Mouse (Mus musculus) left cerebral cortex, postnatal 36 days (tissue): ENCODE measurements at regions not wholly inside any gene's neighbourhood (a gene's known extent, or its start where the extent isn't known, plus 50 kb on each side); places are given as distances from the start of the nearest gene placed in this dataset.
A peak's percentile ranks its signal among the peaks of the same experiment; 100 is the strongest.
"Not testable (repeated sequence)": the region's sequence is repeated elsewhere in the genome, so short reads cannot be mapped to it uniquely, and the experiment has no call there.

Experiments used
- DNase-seq, 2 experiments: peaks; one replicate each; pipeline ENCODE4 v3.0.0; 2021 to 2022; ENCODE audit warnings: low spot score in 2 of 2, mixed read lengths in 1 of 2
- intact Hi-C: fragments of 180-260 bp; cut with DNase I; formaldehyde crosslinking; loops from one replicate; pipeline ENCODE4 v1.15.1; 2025

GRCm38 (mm10) chr4:89621260-89621659, 58.0 kb upstream of the Dmrta1 start:
- DNase-seq = peak in 1 of 2 experiments; percentile 4

GRCm38 (mm10) chr4:89604721-89605120, 74.5 kb upstream of the Dmrta1 start:
- intact Hi-C loops = no loop called here

More at GRCm38 (mm10) chr4:89621260-89621659, 58.0 kb upstream of the Dmrta1 start:
- intact Hi-C loops = no loop called here

GRCm38 (mm10) chr4:89575529-89575928, 103.7 kb upstream of the Dmrta1 start:
- intact Hi-C loops = loop anchor here (5.0 kb wide), 1 partner anchor 117 kb away; no protein-coding TSS in a partner anchor
- DNase-seq = peak; percentile 25 to 49

More at GRCm38 (mm10) chr4:89604721-89605120, 74.5 kb upstream of the Dmrta1 start:
- no peak for DNase-seq

- intact Hi-C loops = no loop called here
Measured at GRCm38 (mm10) chr4:89554711-89555466, 124.3 kb upstream of the Dmrta1 start.

GRCm38 (mm10) chr4:89552556-89552955, 126.7 kb upstream of the Dmrta1 start:
- DNase-seq = no peak
- intact Hi-C loops = no loop called here

More at GRCm38 (mm10) chr4:89554711-89555466, 124.3 kb upstream of the Dmrta1 start:
- no peak for DNase-seq

GRCm38 (mm10) chr4:89550515-89550914, 128.7 kb upstream of the Dmrta1 start:
- no peak for DNase-seq
- intact Hi-C loops = no loop called here

- peak in 1 of 2 experiments; percentile 16 for DNase-seq
- intact Hi-C loops = no loop called here
Measured at GRCm38 (mm10) chr4:89532462-89532861, 146.8 kb upstream of the Dmrta1 start.

- intact Hi-C loops = no loop called here
- no peak for DNase-seq
Measured at GRCm38 (mm10) chr4:89530050-89530911, 149.0 kb upstream of the Dmrta1 start.

- DNase-seq = no peak
- intact Hi-C loops = loop anchor here (5.0 to 10.0 kb wide), 2 partner anchors 236 to 653 kb away; partner anchors contain the start of gene Cdkn2a
Measured at GRCm38 (mm10) chr4:89527966-89528365, 151.3 kb upstream of the Dmrta1 start.

GRCm38 (mm10) chr4:89527326-89527725, 151.9 kb upstream of the Dmrta1 start:
- intact Hi-C loops = loop anchor here (5.0 to 10.0 kb wide), 2 partner anchors 235 to 653 kb away; partner anchors contain the start of gene Cdkn2a
- DNase-seq = no peak

- intact Hi-C loops = loop anchor here (5.0 to 10.0 kb wide), 2 partner anchors 233 to 651 kb away; partner anchors contain the start of gene Cdkn2a
- DNase-seq = not testable (repeated sequence)
Measured at GRCm38 (mm10) chr4:89525525-89525924, 153.7 kb upstream of the Dmrta1 start.

GRCm38 (mm10) chr4:89524260-89525200, 154.7 kb upstream of the Dmrta1 start:
- intact Hi-C loops = loop anchor here (1.0 to 10.0 kb wide), 3 partner anchors 232 to 650 kb away; partner anchors contain the start of gene Cdkn2a
- DNase-seq = peak; percentile 27 to 41

- intact Hi-C loops = loop anchor here (1.0 to 10.0 kb wide), 2 partner anchors 378 to 649 kb away; no protein-coding TSS in a partner anchor
- no peak for DNase-seq
Measured at GRCm38 (mm10) chr4:89523423-89524259, 155.6 kb upstream of the Dmrta1 start.

GRCm38 (mm10) chr4:89518027-89518426, 161.2 kb upstream of the Dmrta1 start:
- DNase-seq = no peak
- intact Hi-C loops = no loop called here

GRCm38 (mm10) chr4:89515823-89516411, 163.3 kb upstream of the Dmrta1 start:
- no peak for DNase-seq
- intact Hi-C loops = no loop called here

GRCm38 (mm10) chr4:89514981-89515380, 164.3 kb upstream of the Dmrta1 start:
- DNase-seq = no peak
- intact Hi-C loops = no loop called here

GRCm38 (mm10) chr4:89510593-89510992, 168.6 kb upstream of the Dmrta1 start:
- no peak for DNase-seq
- intact Hi-C loops = no loop called here
